Mouse (Mus musculus) cortical plate, adult 2 months (tissue): ENCODE measurements around the gene Vwa8.

Source experiments
- CTCF ChIP-seq: fragments of 200-500 bp; IDR thresholded peaks from 2 replicates; pipeline ENCODE4 v1.5.1; 2011; ENCODE audit warnings: mild to moderate bottlenecking, control low read depth, low read length; ENCODE audit not compliant: insufficient read depth; ENCODE audit errors: extremely low read depth
- POLR2A ChIP-seq: fragments of 200-500 bp; IDR thresholded peaks from 2 replicates; pipeline ENCODE4 v1.6.1; 2011; ENCODE audit warnings: mild to moderate bottlenecking, low read length, control low read depth; ENCODE audit not compliant: insufficient read depth; ENCODE audit errors: extremely low read depth

DNA sequence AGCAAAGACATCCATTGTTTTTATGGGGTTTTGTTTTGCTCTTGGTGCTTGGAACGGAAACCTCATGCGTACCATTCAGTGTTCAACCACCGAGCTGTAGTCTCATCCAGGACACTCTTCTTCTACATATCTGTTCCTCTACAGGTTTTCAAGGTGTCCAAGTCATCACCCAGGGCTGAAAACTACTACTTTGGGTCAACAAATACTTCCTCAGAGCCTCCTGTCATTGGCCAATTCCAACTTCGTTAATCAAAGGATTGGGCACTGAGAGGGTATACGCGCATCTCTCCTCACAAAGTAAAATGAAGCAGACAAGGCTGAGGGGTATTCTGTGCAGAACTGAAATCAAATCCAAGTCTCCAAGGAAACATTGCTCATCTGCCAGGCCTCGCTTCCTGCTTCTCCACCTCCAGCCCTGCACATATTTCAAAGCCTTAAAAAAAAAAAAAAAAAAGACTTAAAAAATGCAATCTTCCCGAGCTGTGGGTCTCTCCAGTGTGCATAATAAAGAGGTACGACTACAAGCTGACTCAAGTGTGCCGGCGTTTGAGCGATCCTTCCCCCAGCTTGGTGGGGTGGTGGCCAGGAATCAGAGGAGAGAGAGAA, 374.7 kb downstream of the Vwa8 start:
- no peak for TF ChIP-seq POLR2A
- TF ChIP-seq CTCF = no peak
